Mouse (Mus musculus): Measurements from ENCODE around the gene Mcrs1.

Mcrs1 gene

DNA sequence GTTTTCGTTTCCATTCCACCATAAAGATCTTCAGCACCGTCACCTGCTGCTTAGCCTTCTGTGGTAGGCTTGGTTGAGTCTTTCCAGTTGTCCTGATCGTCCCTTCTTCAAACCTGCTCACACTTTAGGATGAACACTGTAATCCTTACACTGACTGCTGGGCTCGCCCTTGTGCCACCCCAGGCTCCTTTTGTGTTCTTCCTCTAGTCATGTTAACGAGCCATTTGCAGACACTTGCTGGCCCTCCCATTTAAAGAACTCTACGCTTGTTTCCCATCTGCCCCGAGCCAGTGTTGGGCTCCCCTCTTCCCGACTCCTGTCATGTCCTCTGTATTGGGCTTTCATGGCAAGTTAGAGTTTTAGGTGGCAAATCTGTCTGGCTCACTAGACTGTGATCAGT lies 45.8 kb downstream of the Mcrs1 start:
- DNase-seq (ENCODE audit: low spot score in 2 of 2), result no peak

DNA sequence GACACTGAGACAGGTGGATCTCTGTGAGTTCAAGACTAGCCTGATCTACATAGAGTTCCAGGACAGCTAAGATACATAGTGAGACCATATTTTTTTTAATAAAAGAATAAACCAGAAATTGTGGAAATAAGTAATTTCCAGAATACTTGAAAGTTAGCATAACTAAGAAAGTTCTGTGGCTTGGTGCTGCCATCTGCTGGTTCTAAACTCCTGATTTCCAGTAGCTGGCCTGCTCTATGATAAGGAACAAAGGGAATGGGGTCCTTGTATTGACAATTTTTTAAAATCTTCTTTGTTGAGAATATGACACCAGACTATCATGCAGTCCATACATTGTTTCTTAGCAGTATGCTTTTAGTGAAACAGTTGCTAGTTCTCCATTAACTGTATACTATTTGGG lies 53.0 kb downstream of the Mcrs1 start:
- no peak for DNase-seq (ENCODE audit: low spot score in 2 of 2)

DNA sequence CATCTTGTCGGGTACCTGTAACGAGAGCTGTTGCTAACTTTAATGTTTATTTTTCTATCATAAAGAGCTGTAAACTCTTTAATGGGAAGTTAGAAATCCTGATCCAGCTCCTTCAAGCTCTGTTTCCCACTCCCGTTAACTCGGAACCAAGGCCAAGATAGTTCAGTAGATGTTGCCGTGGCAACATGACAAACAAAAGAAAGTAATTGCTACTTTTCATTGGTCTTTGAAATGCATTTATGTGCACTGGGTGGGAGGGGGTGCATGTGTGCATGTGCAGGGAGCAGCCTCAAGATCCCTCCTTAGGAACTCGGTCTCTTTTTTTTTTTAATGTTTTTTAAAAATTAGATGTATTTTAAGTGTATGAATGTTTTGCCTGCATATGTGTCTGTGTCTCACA lies 56.7 kb downstream of the Mcrs1 start:
- DNase-seq (ENCODE audit: low spot score in 2 of 2), result no peak

GRCm38 (mm10) chr15:99194358-99194757 lies 57.4 kb downstream of the Mcrs1 start:
- no peak for DNase-seq (ENCODE audit: low spot score in 2 of 2)
